Mouse (Mus musculus): Measurements from ENCODE around the gene Golim4.

Golim4 gene

GRCm38 (mm10) chr3:75925123-75925522 lies 31.6 kb downstream of the Golim4 start:
- DNase-seq (ENCODE audit: low read depth): no peak

DNA sequence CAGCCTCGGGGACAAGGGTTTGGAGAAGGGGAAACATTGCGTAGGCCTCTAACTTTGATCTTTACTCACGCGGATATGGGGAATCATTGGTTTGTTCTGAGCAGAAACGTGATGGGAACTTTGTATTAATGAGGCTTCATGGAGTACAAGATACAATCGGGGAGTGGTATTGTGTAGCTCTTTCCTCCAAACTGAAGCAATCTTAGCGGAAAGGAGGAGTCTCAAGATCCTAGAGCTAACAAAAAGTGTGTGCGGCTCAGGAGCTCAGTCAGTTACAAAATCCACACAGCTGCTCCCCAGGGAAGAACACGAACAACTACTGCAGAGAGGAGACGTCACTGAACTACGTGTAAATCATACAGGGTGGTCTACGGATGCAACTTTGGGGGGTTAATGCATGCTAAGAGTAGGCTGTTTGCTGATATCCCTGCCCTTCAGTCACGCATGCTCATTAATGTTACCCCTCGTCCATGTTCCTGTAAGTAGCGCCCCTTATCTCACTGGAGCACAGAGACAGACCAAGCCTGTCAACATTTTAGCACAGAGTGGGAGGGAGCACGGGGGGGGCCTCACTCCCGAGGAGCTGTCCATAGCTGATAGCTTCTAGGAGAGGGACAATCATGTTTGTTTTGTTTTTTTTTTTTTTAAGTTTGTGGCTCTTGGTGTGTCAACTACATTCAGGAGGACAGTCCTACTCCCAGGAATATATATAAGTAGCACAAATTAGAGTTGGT lies 38.8 kb downstream of the Golim4 start:
- no peak for DNase-seq (ENCODE audit: low read depth)

GRCm38 (mm10) chr3:75912786-75913185 lies 44.0 kb downstream of the Golim4 start:
- DNase-seq (ENCODE audit: low read depth): no peak

DNA sequence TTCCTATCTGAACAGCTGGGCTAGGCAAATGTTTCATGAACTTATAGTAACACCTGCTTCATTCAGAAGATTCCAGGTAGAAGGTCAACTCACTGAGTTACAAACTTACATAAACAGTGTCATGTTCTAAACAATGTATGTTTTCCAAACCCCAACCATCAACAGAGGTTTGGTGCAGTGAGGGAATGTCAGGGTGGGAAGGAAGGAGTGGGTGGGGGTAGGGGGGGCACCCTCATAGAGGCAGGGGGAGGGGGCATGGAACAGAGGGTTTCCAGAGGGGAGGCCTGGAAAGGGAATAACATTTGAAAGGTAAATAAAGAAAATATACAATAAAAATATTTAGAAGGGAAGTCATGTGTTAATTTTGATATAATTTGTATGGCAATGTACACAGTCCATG lies 46.0 kb downstream of the Golim4 start:
- no peak for DNase-seq (ENCODE audit: low read depth)

DNA sequence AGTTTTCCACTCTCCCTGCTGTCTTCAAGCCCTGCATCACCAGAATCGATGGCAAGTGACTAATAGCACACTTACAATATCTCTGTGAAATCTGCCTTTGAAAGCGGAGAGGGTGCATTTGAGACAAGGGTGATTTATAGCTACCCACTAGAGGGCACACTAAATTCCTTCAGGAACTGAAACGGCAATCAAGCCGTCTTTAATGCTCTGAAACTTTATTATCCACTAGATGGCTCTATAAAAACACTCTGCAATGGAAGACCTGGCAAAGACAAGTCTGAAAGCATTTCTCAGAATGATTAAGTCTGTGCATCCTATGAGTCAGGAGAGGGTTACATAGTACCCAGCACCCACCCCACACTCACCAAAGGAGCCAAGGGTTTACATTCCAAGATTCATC lies 46.5 kb downstream of the Golim4 start:
- peak; percentile 68 for DNase-seq (ENCODE audit: low read depth)

GRCm38 (mm10) chr3:75901903-75902598 lies 54.7 kb downstream of the Golim4 start:
- DNase-seq (ENCODE audit: low read depth): no peak

- DNase-seq (ENCODE audit: low read depth): no peak
Measured at GRCm38 (mm10) chr3:75895075-75895474, 61.7 kb downstream of the Golim4 start.

GRCm38 (mm10) chr3:75891581-75891980 lies 65.2 kb downstream of the Golim4 start:
- no peak for DNase-seq (ENCODE audit: low read depth)

DNA sequence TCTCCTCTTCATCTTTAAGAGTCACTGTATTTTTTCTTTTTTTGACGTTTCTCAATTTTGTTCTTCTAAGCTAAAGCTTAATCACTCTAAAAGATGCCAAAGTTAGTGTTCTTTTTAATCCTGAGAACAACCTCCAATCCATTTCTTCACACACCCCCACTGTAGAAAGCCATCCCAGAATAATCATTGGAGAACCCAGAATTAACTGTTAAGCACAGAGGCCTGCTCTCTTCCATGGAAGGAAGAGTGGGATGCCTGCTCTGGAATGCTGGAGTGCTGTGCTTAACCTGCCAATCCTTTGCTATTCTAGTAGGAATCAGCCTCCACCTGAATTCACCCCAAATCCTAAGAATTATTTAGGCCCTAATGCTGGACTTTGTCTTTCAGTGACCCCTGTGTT lies 67.4 kb downstream of the Golim4 start:
- no peak for DNase-seq (ENCODE audit: low read depth)

DNA sequence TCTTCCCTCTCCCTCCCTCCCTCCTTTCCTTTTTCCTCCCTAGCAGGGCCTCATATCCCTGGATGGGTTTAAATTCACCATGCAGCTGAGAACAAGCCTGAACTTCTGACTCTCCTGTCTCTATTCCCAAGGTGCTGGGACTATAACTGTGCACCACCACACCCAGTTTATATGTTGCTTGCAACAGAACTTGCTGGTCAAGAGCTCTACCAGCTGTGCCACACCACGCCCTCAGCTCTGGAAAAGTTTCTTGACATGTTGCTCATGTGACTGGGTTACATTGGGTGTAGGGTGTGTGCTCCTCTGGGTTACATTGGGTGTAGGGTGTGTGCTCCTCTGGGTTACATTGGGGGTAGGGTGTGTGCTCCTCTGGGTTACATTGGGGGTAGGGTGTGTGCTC lies 75.2 kb downstream of the Golim4 start:
- DNase-seq (ENCODE audit: low read depth): no peak

DNA sequence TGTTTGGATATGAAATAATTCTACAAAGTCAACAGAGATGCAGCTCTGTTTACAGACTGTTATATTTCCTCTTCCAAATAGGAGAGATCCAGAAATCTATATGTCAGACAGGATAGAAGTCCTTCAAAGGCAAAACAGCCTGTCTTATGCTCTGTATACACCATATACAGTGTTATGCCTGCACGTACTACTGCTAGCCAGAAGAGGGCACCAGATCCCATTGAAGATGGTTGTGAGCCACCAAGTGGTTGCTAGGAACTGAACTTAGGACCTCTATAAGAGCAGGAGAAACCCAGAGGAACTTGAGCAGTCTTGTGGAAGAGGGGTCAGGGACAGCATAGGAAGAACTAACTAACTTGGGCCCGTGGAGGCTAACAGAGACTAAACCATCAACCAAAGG lies 77.5 kb downstream of the Golim4 start:
- DNase-seq (ENCODE audit: low read depth): peak; percentile 22

- no peak for DNase-seq (ENCODE audit: low read depth)
Measured at GRCm38 (mm10) chr3:75868886-75869285, 87.9 kb downstream of the Golim4 start.

GRCm38 (mm10) chr3:75864203-75864602 lies 92.5 kb downstream of the Golim4 start:
- DNase-seq (ENCODE audit: low read depth): no peak

GRCm38 (mm10) chr3:75861677-75862076 lies 95.1 kb downstream of the Golim4 start:
- DNase-seq (ENCODE audit: low read depth): peak; percentile 64

GRCm38 (mm10) chr3:75860760-75861159 lies 96.0 kb downstream of the Golim4 start:
- DNase-seq (ENCODE audit: low read depth): no peak

DNA sequence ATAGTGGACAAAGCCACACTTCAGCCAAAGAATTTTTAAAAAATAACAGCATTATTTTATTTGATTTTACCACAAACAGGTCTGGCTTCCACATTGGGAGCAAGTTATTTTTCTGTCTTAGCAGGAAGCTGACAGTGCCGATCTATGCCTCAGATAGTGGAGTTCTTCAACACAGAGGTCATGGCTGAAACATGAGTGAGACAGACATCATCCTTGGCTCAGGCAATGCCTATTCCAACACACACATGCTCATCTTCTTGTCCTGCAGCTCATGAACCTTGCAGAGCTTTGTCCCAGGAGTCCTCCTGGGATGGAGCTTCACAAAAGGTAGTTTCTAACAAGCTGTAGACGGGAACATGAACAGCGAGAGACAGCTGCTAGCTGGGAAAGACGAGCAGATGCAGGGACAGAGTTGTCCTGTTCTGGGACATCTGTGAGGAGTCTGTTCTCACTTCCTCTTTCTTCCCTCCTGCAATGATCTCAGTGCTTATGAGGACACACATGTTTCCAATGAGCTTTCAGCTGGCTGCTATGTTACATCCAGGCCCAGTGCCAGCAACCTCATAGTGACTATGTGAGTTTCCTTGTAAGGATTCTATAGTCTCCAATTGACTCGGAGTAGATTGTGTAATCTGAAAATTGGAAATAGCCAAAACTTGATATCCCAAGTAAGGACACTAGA lies 121.3 kb downstream of the Golim4 start:
- DNase-seq (ENCODE audit: low read depth): peak; percentile 1

DNA sequence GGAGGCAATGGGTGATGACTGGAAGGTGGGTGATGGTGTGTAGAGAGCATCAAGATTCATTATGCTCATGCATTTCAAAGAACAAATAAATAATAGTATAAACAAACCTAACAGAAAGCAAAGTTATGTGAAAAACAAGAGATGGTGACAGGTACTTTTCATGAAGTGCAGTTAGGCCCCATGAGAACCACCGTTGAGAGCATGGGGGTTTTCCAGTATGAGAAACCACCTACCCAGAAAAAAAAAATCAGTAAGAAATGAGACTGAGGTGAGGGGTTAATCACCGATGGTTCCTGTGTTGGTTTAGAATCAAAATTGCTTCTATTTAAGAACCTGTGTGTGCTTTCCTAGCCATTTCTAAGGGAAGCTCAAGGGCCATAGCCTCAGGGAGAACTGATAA lies 121.9 kb downstream of the Golim4 start:
- peak; percentile 21 for DNase-seq (ENCODE audit: low read depth)

Data from induced T-regulatory cell, adult 2 months (primary cell).